Mouse (Mus musculus): ENCODE results near the gene Muc1. TPM values are rescaled to one million over a fixed set of nuclear protein-coding genes. Genes with fewer than 3 reads are reported as not detected.
A peak's percentile ranks its signal among the peaks of the same experiment; 100 is the strongest.

Muc1 gene
- total RNA-seq (2021): 1 to 10 TPM in 1 of 2 experiments, under 1 TPM in 1; 0.44 to 1.1 TPM

GRCm38 (mm10) chr3:89228836-89229235 lies at the start of gene Muc1:
Muc1 (plus strand) TSS chr3:89229057.
- intact Hi-C loops (cut with DNase I): no loop called here
- no peak for DNase-seq (ENCODE audit: low spot score in 2 of 2)

- intact Hi-C loops (cut with DNase I): no loop called here
- no peak for DNase-seq (ENCODE audit: low spot score in 2 of 2)
Observed at GRCm38 (mm10) chr3:89181749-89182500, 46.9 kb upstream of the Muc1 start.

- intact Hi-C loops (cut with DNase I): no loop called here
- DNase-seq (ENCODE audit: low spot score in 2 of 2): no peak
Observed at GRCm38 (mm10) chr3:89182531-89183057, 46.3 kb upstream of the Muc1 start.

- intact Hi-C loops (cut with DNase I): no loop called here
- peak; percentile 92 to 93 for DNase-seq (ENCODE audit: low spot score in 2 of 2)
Observed at GRCm38 (mm10) chr3:89183058-89183958, 45.5 kb upstream of the Muc1 start, which contains the start of gene Fam189b. Fam189b (plus strand) TSS chr3:89183143.

GRCm38 (mm10) chr3:89183959-89184315 lies 44.9 kb upstream of the Muc1 start:
- no peak for DNase-seq (ENCODE audit: low spot score in 2 of 2)
- intact Hi-C loops (cut with DNase I): no loop called here

GRCm38 (mm10) chr3:89187197-89187596 lies 41.7 kb upstream of the Muc1 start:
- intact Hi-C loops (cut with DNase I): no loop called here
- DNase-seq (ENCODE audit: low spot score in 2 of 2): no peak

- intact Hi-C loops (cut with DNase I): no loop called here
- no peak for DNase-seq (ENCODE audit: low spot score in 2 of 2)
Observed at GRCm38 (mm10) chr3:89187690-89188477, 41.0 kb upstream of the Muc1 start.

- intact Hi-C loops (cut with DNase I): no loop called here
- no peak for DNase-seq (ENCODE audit: low spot score in 2 of 2)
Observed at GRCm38 (mm10) chr3:89188478-89188875, 40.4 kb upstream of the Muc1 start.

- intact Hi-C loops (cut with DNase I): no loop called here
- no peak for DNase-seq (ENCODE audit: low spot score in 2 of 2)
Observed at GRCm38 (mm10) chr3:89190436-89190835, 38.4 kb upstream of the Muc1 start.

GRCm38 (mm10) chr3:89193351-89193750 lies 35.5 kb upstream of the Muc1 start:
- DNase-seq (ENCODE audit: low spot score in 2 of 2): no peak
- intact Hi-C loops (cut with DNase I): no loop called here

- intact Hi-C loops (cut with DNase I): no loop called here
Observed at GRCm38 (mm10) chr3:89193853-89194252, 35.0 kb upstream of the Muc1 start.

GRCm38 (mm10) chr3:89195979-89196877 lies 32.6 kb upstream of the Muc1 start:
- intact Hi-C loops (cut with DNase I): loop anchor here (5.0 kb wide), 1 partner anchor 46 kb away; no protein-coding TSS in a partner anchor
- peak; percentile 83 for DNase-seq (ENCODE audit: low spot score in 2 of 2)

More at GRCm38 (mm10) chr3:89193853-89194252, 35.0 kb upstream of the Muc1 start:
- DNase-seq (ENCODE audit: low spot score in 2 of 2): no peak

GRCm38 (mm10) chr3:89199839-89200238 lies 29.0 kb upstream of the Muc1 start:
- intact Hi-C loops (cut with DNase I): loop anchor here (5.0 kb wide), 1 partner anchor 42 kb away; no protein-coding TSS in a partner anchor
- DNase-seq (ENCODE audit: low spot score in 2 of 2): no peak

GRCm38 (mm10) chr3:89202253-89203141 lies 26.4 kb upstream of the Muc1 start, which contains the start of gene Gba:
Gba (plus strand) TSS chr3:89202928.
- DNase-seq (ENCODE audit: low spot score in 2 of 2): peak; percentile 78 to 84
- intact Hi-C loops (cut with DNase I): no loop called here

- no peak for DNase-seq (ENCODE audit: low spot score in 2 of 2)
- intact Hi-C loops (cut with DNase I): no loop called here
Observed at GRCm38 (mm10) chr3:89203142-89203514, 25.7 kb upstream of the Muc1 start.

GRCm38 (mm10) chr3:89206079-89206478 lies 22.8 kb upstream of the Muc1 start:
- intact Hi-C loops (cut with DNase I): no loop called here

GRCm38 (mm10) chr3:89206695-89207094 lies 22.2 kb upstream of the Muc1 start:
- DNase-seq (ENCODE audit: low spot score in 2 of 2): no peak
- intact Hi-C loops (cut with DNase I): no loop called here

More at GRCm38 (mm10) chr3:89206079-89206478, 22.8 kb upstream of the Muc1 start:
- no peak for DNase-seq (ENCODE audit: low spot score in 2 of 2)

Data from left cerebral cortex, postnatal 36 days (tissue).